Mouse (Mus musculus): ENCODE results near the gene Gm13723.

Gene Gm13723

DNA sequence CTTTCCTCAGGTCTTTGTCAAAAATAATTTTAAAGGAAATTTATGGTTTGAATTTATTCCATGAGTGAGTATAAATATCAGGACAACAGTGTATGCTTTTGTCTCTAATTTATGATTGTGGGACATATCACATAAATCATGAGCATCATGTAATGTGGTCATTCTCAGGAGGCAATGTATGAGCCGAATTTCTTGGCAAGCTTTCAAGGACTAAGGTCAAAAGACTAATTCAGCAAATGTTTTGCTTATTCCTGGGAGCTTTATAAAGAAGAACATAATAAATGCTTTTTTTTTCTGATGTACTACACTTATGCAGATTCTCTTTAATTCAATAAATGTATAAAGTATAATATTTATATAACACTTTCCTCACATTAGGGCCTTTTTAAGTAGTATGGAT, at the start of gene Gm13723:
Gene Gm13723 (minus strand): TSS at position 101 of the 400 bp plus-strand sequence.
- no peak for DNase-seq (ENCODE audit: extremely low read depth, low read depth)

DNA sequence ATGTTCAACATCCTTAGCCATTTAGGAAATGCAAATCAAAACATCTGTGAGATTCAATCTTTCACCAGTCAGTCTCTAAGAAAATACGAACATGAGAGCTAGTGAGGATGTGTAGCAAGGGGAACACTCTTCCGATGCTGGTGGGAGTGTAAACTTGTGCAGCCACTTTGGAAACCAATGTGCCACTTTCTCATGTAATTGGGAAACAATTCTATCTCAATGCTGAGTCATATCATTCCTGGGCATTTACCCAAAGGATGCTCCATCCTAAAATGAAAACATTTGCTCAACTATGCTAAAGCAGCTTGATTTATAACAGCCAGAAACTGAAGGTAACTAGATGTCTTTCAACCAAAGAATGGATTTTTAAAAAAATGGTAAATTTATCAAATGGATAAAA, 31.0 kb upstream of the Gm13723 start:
- no peak for DNase-seq (ENCODE audit: extremely low read depth, low read depth)

DNA sequence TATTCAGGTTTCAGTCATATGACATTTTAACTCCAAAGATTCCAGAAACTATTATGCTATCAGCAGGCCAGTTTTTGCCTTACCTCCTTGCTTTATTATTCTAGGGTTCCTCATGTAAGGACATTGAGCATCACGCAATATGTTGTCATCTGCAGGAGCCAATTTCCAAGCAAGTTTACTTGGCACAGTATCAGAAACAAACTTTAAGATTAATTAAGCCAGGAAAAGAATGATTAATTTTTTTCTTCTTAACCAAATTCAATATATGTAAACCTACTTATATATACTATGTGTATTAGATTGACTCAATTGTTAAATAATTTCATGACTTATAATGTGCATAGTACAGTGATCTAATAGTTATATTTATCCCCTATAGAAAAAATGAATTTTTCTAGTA, 17.5 kb upstream of the Gm13723 start, which contains the start of gene Olfr1097:
Gene Olfr1097 (minus strand): TSS at position 101 of the 400 bp plus-strand sequence.
- DNase-seq (ENCODE audit: extremely low read depth, low read depth), result no peak

DNA sequence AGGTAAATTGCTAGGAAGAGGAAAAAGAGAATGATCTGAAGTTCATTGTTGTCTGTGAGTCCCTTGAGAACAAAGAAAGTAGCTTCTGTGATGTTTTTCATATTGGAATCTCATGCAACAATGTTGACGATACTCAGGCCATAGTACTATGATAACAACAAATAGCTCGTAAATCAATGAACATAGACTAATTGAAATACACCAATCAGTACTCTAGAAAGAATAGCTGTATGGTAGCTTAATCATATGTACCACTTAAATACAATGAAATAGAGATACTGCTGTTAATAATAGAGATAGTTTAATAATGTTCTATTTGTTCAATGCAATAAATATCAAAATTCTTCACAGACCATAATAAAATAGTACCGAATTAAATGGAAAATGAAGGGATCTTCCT, 23.0 kb downstream of the Gm13723 start, which contains the start of gene Olfr1095:
Gene Olfr1095 (minus strand): TSS at position 101 of the 400 bp plus-strand sequence.
- DNase-seq (ENCODE audit: extremely low read depth, low read depth), result no peak

DNA sequence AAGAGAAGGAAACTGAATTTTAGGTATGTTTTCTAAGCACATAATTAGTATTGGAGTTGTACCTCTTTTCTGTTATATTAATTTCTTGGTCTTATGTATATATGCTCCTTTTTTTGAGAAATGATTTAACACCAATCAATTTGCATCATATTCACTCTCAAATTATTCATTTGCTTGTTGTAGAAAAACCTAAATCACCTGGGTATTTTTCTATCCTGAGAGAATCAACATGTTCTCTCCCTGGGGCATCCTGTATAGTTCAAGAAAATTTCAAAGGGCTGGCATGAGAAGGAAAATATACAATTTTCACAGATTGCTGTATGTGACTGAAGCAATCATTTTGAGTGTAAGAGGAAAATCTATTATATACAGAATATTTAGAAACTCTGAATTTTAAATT, 50.2 kb downstream of the Gm13723 start, which contains the start of gene Olfr1094:
Gene Olfr1094 (plus strand): TSS at position 301 of the 400 bp plus-strand sequence.
- no peak for DNase-seq (ENCODE audit: extremely low read depth, low read depth)

Data from MEL-GATA-1-ER (cell line).